8 mouse cellular contexts compared by ENCODE assay signal in the genomic region with DNA sequence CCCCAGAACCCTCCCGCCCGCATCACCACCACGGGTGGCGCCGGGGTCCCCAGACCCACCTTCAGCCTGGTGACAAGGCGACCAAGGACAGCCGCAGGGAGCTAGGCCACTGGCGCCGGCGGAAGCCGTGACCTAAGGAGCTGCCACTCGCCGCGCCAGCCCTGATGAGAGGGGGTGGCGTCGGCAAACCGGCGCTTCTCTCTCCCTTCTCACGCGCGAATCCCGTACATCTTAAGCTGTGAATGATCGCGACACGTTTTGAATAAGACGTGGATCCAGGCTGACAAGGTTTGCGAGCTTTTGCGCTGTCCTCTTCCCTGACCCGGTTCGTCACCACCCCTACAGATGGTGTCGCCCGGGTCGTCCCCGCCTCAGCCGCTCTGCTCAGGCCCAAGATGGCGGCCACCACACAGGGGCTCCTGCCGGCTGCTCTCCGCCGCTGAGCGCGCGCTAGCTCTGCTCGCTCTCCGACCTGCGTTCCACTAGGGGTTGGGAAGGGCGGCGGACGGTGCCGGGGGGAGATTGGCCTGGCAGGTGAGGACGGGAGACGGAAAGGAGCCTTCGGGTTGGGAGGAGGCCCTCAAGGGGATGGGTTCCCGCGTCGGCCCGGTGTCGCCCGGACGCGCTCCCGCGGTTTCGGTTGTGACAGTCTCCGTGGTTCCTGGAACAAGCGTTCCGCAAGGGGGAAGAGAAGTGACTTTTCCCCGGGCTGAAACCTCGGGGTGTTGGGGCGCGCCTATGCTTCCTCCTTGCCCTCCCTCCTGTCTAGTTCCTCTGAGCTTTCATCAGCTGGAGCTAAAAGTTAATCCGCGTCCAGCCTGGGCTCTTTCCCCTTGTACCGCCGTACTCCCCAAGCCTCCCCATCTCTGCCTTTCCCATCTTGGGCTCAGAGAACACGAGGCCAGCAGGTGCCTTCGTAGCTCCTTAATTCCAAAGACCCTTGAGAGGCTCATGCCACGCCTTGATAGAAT. TPM values are rescaled to one million over a fixed set of nuclear protein-coding genes. Genes with fewer than 3 reads are reported as not detected.
DNase-seq lines count a peak whose midpoint lies in the region; ATAC-seq and TF ChIP-seq lines count a peak whose summit lies in the region.

Cpsf2 (plus strand) TSS at position 388 of the 971 bp plus-strand sequence.

- no peak; the same call in 1 of the 2 replicates for TF ChIP-seq EP300 in CH12.LX (IDR thresholded peaks at IDR 0.05; ENCODE audit: low read length)
- TF ChIP-seq EP300 in liver, postnatal 0 days (IDR thresholded peaks at IDR 0.05; ENCODE audit: low read depth) = no peak; the same call in 1 of the 2 replicates

- under 1% methylated on average over 76 of the region's 77 CpGs for WGBS in forebrain, embryonic 12.5 days
- under 1% methylated on average over 77 of the region's 77 CpGs for WGBS in large intestine, adult 2 months
- 1% methylated on average over 64 of the region's 77 CpGs for WGBS in liver, postnatal 0 days (ENCODE audit: insufficient replicate concordance)
- under 1% methylated on average over 76 of the region's 77 CpGs for WGBS in neural tube, embryonic 14.5 days

- in situ Hi-C loops in CH12.LX (cut with MboI; ENCODE audit: low pct_ligation_motif_present, low pct_unique_long_range_greater_than_20kb, low sequenced_read_pairs) = no loop called here

- peak; percentile 97 for ATAC-seq in forebrain, embryonic 12.5 days (ENCODE audit: low FRiP score)
- peak; percentile 93 for ATAC-seq in liver, postnatal 0 days
- ATAC-seq in neural tube, embryonic 14.5 days (ENCODE audit: low read depth) = peak; percentile 98

- TF ChIP-seq CTCF in CH12.LX (conservative IDR thresholded peaks at IDR 0.05 in 1 of 2, IDR thresholded peaks at IDR 0.05 in 1 of 2; ENCODE audit: low read depth in 2 of 2, low read length in 2 of 2) = no peak
- TF ChIP-seq CTCF in liver, postnatal 0 days (IDR thresholded peaks at IDR 0.05; ENCODE audit: low read depth) = no peak

- H3K36me3 ChIP-seq in CH12.LX (replicated peaks in 1 of 2; ENCODE audit: control insufficient read depth in 1 of 2, insufficient read depth in 1 of 2, low read length in 1 of 2) = peaks cover 6 to 27% of the 10 kb centered on the region in 2 experiments
- H3K36me3 ChIP-seq in forebrain, embryonic 12.5 days (replicated peaks) = 0 out of 2 replicates have a peak, but pooled peaks cover 3% of the 10 kb centered on the region
- no peaks in the 10 kb centered on the region; the same call in 1 of the 2 replicates for H3K36me3 ChIP-seq in liver, postnatal 0 days (replicated peaks; ENCODE audit: insufficient read depth, low read length)
- no peaks in the 10 kb centered on the region for H3K36me3 ChIP-seq in neural tube, embryonic 14.5 days (ENCODE audit: control insufficient read depth, insufficient read depth, low read length)

- no peak for TF ChIP-seq RAD21 in CH12.LX (IDR thresholded peaks at IDR 0.05; ENCODE audit: low read depth, low read length)

- H3K9ac ChIP-seq in CH12.LX (ENCODE audit: insufficient read depth, low read depth) = peak within 1 kb of the TSS; percentile 90
- peak within 1 kb of the TSS; percentile 88 for H3K9ac ChIP-seq in forebrain, embryonic 12.5 days
- peak within 1 kb of the TSS; percentile 99 for H3K9ac ChIP-seq in liver, postnatal 0 days (replicated peaks)
- peak within 1 kb of the TSS; percentile 92 for H3K9ac ChIP-seq in neural tube, embryonic 14.5 days (replicated peaks; ENCODE audit: low read depth, low read length)

- peaks cover 69% of the 10 kb centered on the region for H3K79me2 ChIP-seq in CH12.LX (replicated peaks; ENCODE audit: control insufficient read depth, extremely low read depth, insufficient read depth, poor library complexity, severe bottlenecking)

- H3K9me3 ChIP-seq in CH12.LX (replicated peaks; ENCODE audit: low read length) = no peaks in the 10 kb centered on the region
- H3K9me3 ChIP-seq in forebrain, embryonic 12.5 days = no peaks in the 10 kb centered on the region
- no peaks in the 10 kb centered on the region for H3K9me3 ChIP-seq in liver, postnatal 0 days (ENCODE audit: low read length)
- no peaks in the 10 kb centered on the region for H3K9me3 ChIP-seq in neural tube, embryonic 14.5 days (ENCODE audit: control insufficient read depth, low read length)

- no peaks in the 10 kb centered on the region for H3K27me3 ChIP-seq in CH12.LX (replicated peaks)
- H3K27me3 ChIP-seq in forebrain, embryonic 12.5 days = no peaks in the 10 kb centered on the region
- H3K27me3 ChIP-seq in liver, postnatal 0 days (ENCODE audit: insufficient read depth, low read length) = no peaks in the 10 kb centered on the region
- no peaks in the 10 kb centered on the region for H3K27me3 ChIP-seq in neural tube, embryonic 14.5 days (ENCODE audit: control insufficient read depth, insufficient read depth, low read length)

- dilution Hi-C loops in CH12.LX (cut with MboI; ENCODE audit: extremely low pct_ligation_motif_present, extremely low pct_unique_long_range_greater_than_20kb, low sequenced_read_pairs) = no loop called here

- peak within 1 kb of the TSS; percentile 89 for H3K27ac ChIP-seq in CH12.LX (ENCODE audit: insufficient read depth, low read depth)
- H3K27ac ChIP-seq in forebrain, embryonic 12.5 days = peak within 1 kb of the TSS; percentile 91
- peak within 1 kb of the TSS; percentile 99 for H3K27ac ChIP-seq in liver, postnatal 0 days (ENCODE audit: low read depth)
- peak within 1 kb of the TSS; percentile 94 for H3K27ac ChIP-seq in neural tube, embryonic 14.5 days (ENCODE audit: low read depth, low read length)

- peak within 1 kb of the TSS; percentile 91 for H3K4me2 ChIP-seq in CH12.LX (ENCODE audit: insufficient read depth, low read depth, poor library complexity, severe bottlenecking)
- peak within 1 kb of the TSS; percentile 76 for H3K4me2 ChIP-seq in forebrain, embryonic 12.5 days
- H3K4me2 ChIP-seq in liver, postnatal 0 days (ENCODE audit: low read depth, low read length) = peak within 1 kb of the TSS; percentile 79
- peak within 1 kb of the TSS; percentile 82 for H3K4me2 ChIP-seq in neural tube, embryonic 14.5 days (ENCODE audit: low read depth, low read length)

- peak; percentile 69 for DNase-seq in CH12.LX (ENCODE audit: extremely low read depth)
- peak; percentile 55 for DNase-seq in c-Kit-positive CD71-positive TER-119-negative erythroid progenitor cells, embryonic 14.5 days (ENCODE audit: low read depth)
- peak; percentile 91 to 92 for DNase-seq in heart, postnatal 10 days
- peak; percentile 42 for DNase-seq in large intestine, adult 2 months (ENCODE audit: low read depth, low spot score)
- peak; percentile 88 for DNase-seq in liver, postnatal 0 days
- peak; percentile 86 for DNase-seq in testis, postnatal 10 days (ENCODE audit: low spot score)

- peaks cover 10 to 65% of the 10 kb centered on the region in 2 experiments; a peak in 3 of 4 replicates for H3K4me1 ChIP-seq in CH12.LX (ENCODE audit: control insufficient read depth in 1 of 2, insufficient read depth in 2 of 2)
- H3K4me1 ChIP-seq in forebrain, embryonic 12.5 days = peaks cover 22% of the 10 kb centered on the region
- H3K4me1 ChIP-seq in liver, postnatal 0 days (ENCODE audit: insufficient read depth) = peaks cover 39% of the 10 kb centered on the region
- peaks cover 16% of the 10 kb centered on the region for H3K4me1 ChIP-seq in neural tube, embryonic 14.5 days (ENCODE audit: control insufficient read depth, insufficient read depth, low read length)

- peak; percentile 90 for TF ChIP-seq POLR2A in CH12.LX (IDR thresholded peaks at IDR 0.05; ENCODE audit: low read depth, low read length)

- H3K4me3 ChIP-seq in CH12.LX (replicated peaks in 1 of 3; ENCODE audit: low read depth in 2 of 3, low read length in 2 of 3, poor library complexity in 1 of 3) = peak within 1 kb of the TSS; percentile 81 to 91 (median 91)
- H3K4me3 ChIP-seq in forebrain, embryonic 12.5 days (replicated peaks) = peak within 1 kb of the TSS; percentile 93
- H3K4me3 ChIP-seq in liver, postnatal 0 days (ENCODE audit: low read depth, low read length) = peak within 1 kb of the TSS; percentile 99
- H3K4me3 ChIP-seq in neural tube, embryonic 14.5 days (ENCODE audit: low read depth, low read length) = peak within 1 kb of the TSS; percentile 90

- intact Hi-C loops in heart, postnatal 10 days (cut with DNase I) = no loop called here

TF ChIP-seq in CH12.LX, 34 proteins besides CTCF, POLR2A, EP300 and RAD21 (continues in another document):
- TF ChIP-seq ZNF384 (IDR thresholded peaks at IDR 0.05; ENCODE audit: low read depth, low read length) (no peak), PAX5 (IDR thresholded peaks at IDR 0.05; ENCODE audit: low read length) (no peak), ELF1 (IDR thresholded peaks at IDR 0.05; ENCODE audit: low read depth, low read length) (peak; percentile 54; the same call in 1 of the 2 replicates), CHD1 (IDR thresholded peaks at IDR 0.05; ENCODE audit: low read depth, low read length) (peak; percentile 99), MAFK (IDR thresholded peaks at IDR 0.05; ENCODE audit: insufficient replicate concordance, low read length) (no peak), CHD2 (IDR thresholded peaks at IDR 0.05; ENCODE audit: low read length) (peak; percentile 31; the same call in 1 of the 2 replicates), RCOR1 (conservative IDR thresholded peaks at IDR 0.05; ENCODE audit: low read depth, low read length) (0 out of 2 replicates have a peak, but pooled peaks have one; percentile 32), MAZ (IDR thresholded peaks at IDR 0.05; ENCODE audit: low read depth, low read length) (peak; percentile 42; the same call in 1 of the 2 replicates), ZMIZ1 (IDR thresholded peaks at IDR 0.05; ENCODE audit: low read depth, low read length) (peak; percentile 79; the same call in 1 of the 2 replicates), HCFC1 (IDR thresholded peaks at IDR 0.05; ENCODE audit: low read depth, low read length) (peak; percentile 81), MEF2A (IDR thresholded peaks at IDR 0.05; ENCODE audit: borderline replicate concordance, low read depth, low read length) (peak; percentile 37; the same call in 1 of the 2 replicates), MYC (IDR thresholded peaks at IDR 0.05; ENCODE audit: low read depth, low read length) (no peak), MXI1 (IDR thresholded peaks at IDR 0.05; ENCODE audit: low read depth, low read length) (0 out of 2 replicates have a peak, but pooled peaks have one; percentile 61), SIN3A (IDR thresholded peaks at IDR 0.05; ENCODE audit: low read length) (peak; percentile 88), JUND (conservative IDR thresholded peaks at IDR 0.05; ENCODE audit: low read depth, low read length) (no peak)

RNA-seq across cellular contexts. Expression of gene Cpsf2, which starts in this region (rescaled TPM):
- total RNA-seq in CH12.LX (2012; rRNA removed) = 32.7 and 38.1 TPM in 2 replicates
- 42.0 and 45.5 TPM in 2 replicates for total RNA-seq in CH12.LX (2014; rRNA removed)
- polyA plus RNA-seq in CH12.LX (2012; ENCODE audit: insufficient read length, low read depth) = 34.6 and 36.1 TPM in 2 replicates
- polyA plus RNA-seq in forebrain, embryonic 12.5 days (2016; fragmentation: Nextera tagmentation; extraction: Ambion mirVana) = 41.4 and 43.0 TPM in 2 replicates
- 10 to 100 TPM; 20.3 to 20.9 TPM for total RNA-seq in heart, postnatal 10 days (2021)
- 3.5 and 4.6 TPM in 2 replicates for polyA plus RNA-seq in large intestine, adult 2 months (2012; rRNA removed)
- 11.4 and 12.0 TPM in 2 replicates for polyA plus RNA-seq in liver, postnatal 0 days (2015; fragmentation: Nextera tagmentation; extraction: Ambion mirVana)
- polyA plus RNA-seq in neural tube, embryonic 14.5 days (2014; fragmentation: Nextera tagmentation; extraction: Ambion mirVana) = 34.5 and 39.8 TPM in 2 replicates

Comparison
In these comparisons a context has a peak if more than half of its experiments do, and no peak if none do; other contexts are left out.
1. Peak in every context shown above with its lines: DNase-seq, ATAC-seq, H3K4me3 ChIP-seq and H3K27ac ChIP-seq.